Mouse (Mus musculus) midbrain, embryonic 15.5 days (tissue): ENCODE data around the gene Gm42688. TPM values are rescaled to one million over a fixed set of nuclear protein-coding genes. Genes with fewer than 3 reads are reported as not detected.
"Not testable (repeated sequence)": the region's sequence is repeated elsewhere in the genome, so short reads cannot be mapped to it uniquely, and the experiment has no call there.

Experiments
- ATAC-seq: fragments of 200-750 bp; cut with Nextera tagmentation; replicated peaks from 2 replicates; pipeline ENCODE4 v1.8.0; 2017; ENCODE audit warnings: moderate TSS enrichment
- H3K27ac ChIP-seq: fragments of 300-500 bp; sonication (generic); 2 replicates; pipeline ENCODE4 v1.5.1; 2015; ENCODE audit warnings: mild to moderate bottlenecking, inconsistent platforms
- H3K27me3 ChIP-seq: fragments of 300-500 bp; sonication (generic); replicated peaks from 2 replicates; pipeline ENCODE4 v1.6.1; 2015; ENCODE audit warnings: inconsistent platforms
- H3K36me3 ChIP-seq: fragments of 300-500 bp; sonication (generic); replicated peaks from 2 replicates; pipeline ENCODE4 v1.6.1; 2015; ENCODE audit warnings: inconsistent platforms
- H3K4me1 ChIP-seq: fragments of 300-500 bp; sonication (generic); 2 replicates; pipeline ENCODE4 v1.6.1; 2015; ENCODE audit warnings: inconsistent platforms
- H3K4me2 ChIP-seq: fragments of 300-500 bp; sonication (generic); 2 replicates; pipeline ENCODE4 v1.6.1; 2015; ENCODE audit warnings: inconsistent platforms, mild to moderate bottlenecking, moderate library complexity
- H3K4me3 ChIP-seq: fragments of 300-500 bp; sonication (generic); 2 replicates; pipeline ENCODE4 v1.5.1; 2015; ENCODE audit warnings: mild to moderate bottlenecking, inconsistent platforms
- H3K9ac ChIP-seq: fragments of 300-500 bp; sonication (generic); 2 replicates; pipeline ENCODE4 v1.6.1; 2015; ENCODE audit warnings: mild to moderate bottlenecking, inconsistent platforms
- H3K9me3 ChIP-seq: fragments of 300-500 bp; sonication (generic); 2 replicates; pipeline ENCODE4 v1.6.1; 2016; ENCODE audit warnings: inconsistent platforms
- WGBS: fragments of 180-500 bp; shearing (Covaris S2); methylation state at CpG from one replicate; pipeline ENCODE4 v1.1.7; 2015; ENCODE audit warnings: mixed read lengths; 5-methylcytosine and 5-hydroxymethylcytosine counted together
- microRNA counts: library from miRNA; unstranded; fragments of <30 nt; microRNA quantifications from one replicate; lab custom pipeline; 2016
- microRNA-seq: library from miRNA; unstranded; fragments of <30 nt; microRNA quantifications from one replicate; pipeline ENCODE4, GENCODE M21; 2016
- polyA plus RNA-seq: library from polyadenylated mRNA; unstranded; fragments of >200 nt; fragmentation: Nextera tagmentation; extraction: Ambion mirVana; gene quantifications from 2 replicates; pipeline ENCODE4 v1.2.1, GENCODE M21; 2015

The Gm42688 gene
- polyA plus RNA-seq, 1 experiment from 2014 or later, result 7.4 TPM

DNA sequence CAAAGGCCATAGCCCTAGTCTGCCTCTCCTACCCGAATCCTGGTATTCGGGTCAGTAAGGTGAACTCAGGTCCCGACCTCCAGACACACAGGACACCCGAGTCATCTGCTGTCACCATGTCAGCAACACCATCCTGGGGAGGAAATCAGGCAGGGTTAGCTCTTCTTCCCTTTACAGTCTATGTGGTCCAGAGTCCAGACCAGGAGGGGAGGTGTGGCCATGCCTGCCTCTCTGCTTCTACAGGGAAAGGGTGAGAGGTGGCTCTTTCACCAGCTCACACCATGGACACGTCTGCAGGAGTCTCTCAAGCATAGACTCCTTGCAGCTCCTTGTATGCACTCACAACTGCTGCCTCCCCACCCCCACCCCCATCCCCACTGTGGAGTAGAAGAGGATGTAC is 52.1 kb downstream of the Gm42688 start:
- Histone ChIP-seq H3K9me3 (no peaks in the 10 kb centered on the region), H3K27me3 (no peaks in the 10 kb centered on the region), H3K9ac (no peak overlapping the region), H3K4me2 (no peak overlapping the region), H3K27ac (no peak overlapping the region), H3K4me1 (peaks cover 24% of the 10 kb centered on the region), H3K4me3 (no peak overlapping the region), H3K36me3 (no peaks in the 10 kb centered on the region; the same call in 1 of the 2 replicates)
- WGBS, result 79% methylated on average over 5 of the region's 5 CpGs
- ATAC-seq, result no peak

DNA sequence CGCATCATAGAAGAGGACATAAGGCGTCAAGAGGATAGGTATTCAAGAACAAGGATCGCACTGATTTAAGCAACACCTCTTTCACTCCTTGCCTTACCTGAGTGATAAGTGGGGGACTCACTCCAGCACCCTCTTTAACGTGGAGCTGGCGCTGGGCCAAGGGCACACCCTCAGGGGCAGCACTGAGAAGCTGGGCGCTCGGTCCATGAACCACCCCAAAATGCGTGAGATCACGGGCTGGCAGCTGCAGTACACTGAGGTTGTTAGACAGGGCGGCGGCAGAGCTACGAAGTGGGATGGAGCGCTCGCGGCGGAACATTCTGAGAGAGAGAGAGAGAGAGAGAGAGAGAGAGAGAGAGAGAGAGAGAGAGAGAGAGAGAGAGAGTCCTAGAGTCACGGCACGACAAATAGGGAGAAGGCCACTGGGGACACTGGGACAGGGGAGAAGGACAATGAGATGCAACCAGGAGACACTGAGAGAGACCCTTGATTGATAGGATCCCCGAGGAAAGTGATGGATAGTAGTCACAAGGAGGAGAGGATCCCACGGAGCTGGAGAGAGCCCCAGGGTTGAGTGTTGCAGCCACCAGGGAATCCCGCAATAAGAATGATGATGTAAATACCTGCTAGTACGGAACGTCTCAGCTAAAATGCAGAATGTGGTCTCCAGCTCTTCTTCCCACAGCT is 54.3 kb downstream of the Gm42688 start:
- Histone ChIP-seq H3K36me3 (no peaks in the 10 kb centered on the region; the same call in 1 of the 2 replicates), H3K4me1 (peaks cover 24% of the 10 kb centered on the region), H3K9ac (peak overlapping the region; percentile 43), H3K9me3 (no peaks in the 10 kb centered on the region), H3K27me3 (peaks cover 9% of the 10 kb centered on the region), H3K4me2 (peak overlapping the region; percentile 66), H3K4me3 (peak overlapping the region; percentile 59), H3K27ac (peak overlapping the region; percentile 46; the same call in 1 of the 2 replicates)
- ATAC-seq, result peak; percentile 62
- WGBS, result 7% methylated on average over 23 of the region's 23 CpGs

DNA sequence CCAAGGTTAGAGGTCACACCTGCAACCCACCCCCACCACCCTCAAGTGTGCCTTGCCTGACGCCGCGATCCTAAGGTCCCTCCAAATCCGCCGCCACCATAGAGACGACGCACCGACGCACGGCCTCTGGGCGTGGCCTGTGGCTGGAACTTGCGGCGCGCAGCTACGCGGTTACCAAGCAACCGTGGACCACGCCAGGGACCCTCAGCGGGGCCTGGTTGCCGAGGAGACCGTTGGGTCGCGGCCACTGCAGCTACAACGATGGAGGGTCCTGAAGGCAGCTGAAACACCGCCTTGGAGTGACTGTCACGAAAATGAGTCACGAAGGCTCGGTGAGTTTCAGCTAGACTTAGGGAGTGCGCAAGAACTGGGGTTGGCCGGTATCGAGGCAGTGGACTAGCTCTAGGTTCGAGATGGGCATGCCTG is 54.9 kb downstream of the Gm42688 start, which contains the start of the genes Wdr54 and 1700003E16Rik:
TSS of gene Wdr54 (minus strand) at position 139 of the 426 bp plus-strand sequence.
TSS of gene 1700003E16Rik (plus strand) at position 146 of the 426 bp plus-strand sequence.
- peak; percentile 94 for ATAC-seq
- Histone ChIP-seq H3K4me1 (peaks cover 24% of the 10 kb centered on the region), H3K36me3 (no peaks in the 10 kb centered on the region; the same call in 1 of the 2 replicates), H3K27ac (peak within 1 kb of the TSS; percentile 46; the same call in 1 of the 2 replicates), H3K9ac (peak within 1 kb of the TSS; percentile 43), H3K27me3 (peaks cover 15% of the 10 kb centered on the region), H3K4me2 (peak within 1 kb of the TSS; percentile 66), H3K4me3 (peak within 1 kb of the TSS; percentile 59), H3K9me3 (no peaks in the 10 kb centered on the region)
- under 1% methylated on average over 32 of the region's 32 CpGs for WGBS

DNA sequence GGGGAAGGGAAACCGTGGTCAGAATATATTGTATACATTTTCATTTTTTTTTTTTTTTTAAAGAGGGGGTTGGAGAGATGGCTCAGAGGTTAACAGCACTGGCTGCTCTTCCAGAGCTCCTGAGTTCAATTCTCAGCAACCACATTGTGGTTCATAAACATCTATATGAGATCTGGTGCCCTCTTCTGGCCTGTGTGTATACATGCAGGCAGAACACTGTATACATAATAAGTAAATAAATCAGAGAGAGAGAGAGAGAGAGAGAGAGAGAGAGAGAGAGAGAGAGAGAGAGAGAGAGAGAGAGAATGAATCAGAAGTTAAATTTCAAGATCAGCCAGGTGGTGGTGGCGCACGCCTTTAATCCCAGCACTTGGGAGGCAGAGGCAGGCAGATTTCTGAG is 58.0 kb downstream of the Gm42688 start:
- H3K9me3 ChIP-seq, H3K27ac ChIP-seq, H3K36me3 ChIP-seq, H3K4me3 ChIP-seq, H3K4me2 ChIP-seq, H3K9ac ChIP-seq, ATAC-seq: not testable (repeated sequence)
- WGBS, result 40% methylated on average over 3 of the region's 3 CpGs
- H3K4me1 ChIP-seq, result peaks cover 34% of the 10 kb centered on the region
- peaks cover 32% of the 10 kb centered on the region for H3K27me3 ChIP-seq

MicroRNAs encoded within 50 kb of the gene (microRNA counts, 519-probe panel; counts per million panel counts)
- 1,813 counts per million, percentile 12 among the panel's probes with 10 or more counts for microRNA mmu-miR-3470a+mmu-miR-3470b (lab: Ali Mortazavi, UCI)

Small RNA genes lying within 50 kb of the gene (microRNA-seq; reads per million reads assigned to microRNA genes)
- gene Mir3470a, result not detected

Other genes with a start within 250 kb of the Gm42688 start
- gene Sema4f, start 161.8 kb upstream of the Gm42688 start, polyA plus RNA-seq, result 20.3 and 21.7 TPM in 2 replicates
- 0.22 TPM in 1 of 2 replicates, not detected in the other for gene M1ap, start 154.7 kb upstream of the Gm42688 start, polyA plus RNA-seq
- gene Dok1, start 68.1 kb upstream of the Gm42688 start, polyA plus RNA-seq, result 2.3 TPM in 2 replicates
- 6.8 and 7.6 TPM in 2 replicates for gene Loxl3, start 67.4 kb upstream of the Gm42688 start, polyA plus RNA-seq
- 182 and 198 TPM in 2 replicates for gene Aup1, start 47.1 kb upstream of the Gm42688 start, polyA plus RNA-seq
- 79.0 and 81.2 TPM in 2 replicates for gene Htra2, start 46.3 kb upstream of the Gm42688 start, polyA plus RNA-seq
- gene Dqx1, start 43.8 kb upstream of the Gm42688 start, polyA plus RNA-seq, result 0.51 and 0.75 TPM in 2 replicates
- gene Tlx2, start 31.3 kb upstream of the Gm42688 start, polyA plus RNA-seq, result not detected in 2 replicates
- gene Pcgf1, start 23.7 kb upstream of the Gm42688 start, polyA plus RNA-seq, result 56.3 and 56.8 TPM in 2 replicates
- gene Lbx2, start 15.2 kb upstream of the Gm42688 start, polyA plus RNA-seq, result 0.36 TPM in 1 of 2 replicates, not detected in the other
- 6.9 and 8.1 TPM in 2 replicates for gene Ccdc142, start within 50 bp of the Gm42688 start, polyA plus RNA-seq
- 102 and 105 TPM in 2 replicates for gene Mrpl53, start 7.4 kb downstream of the Gm42688 start, polyA plus RNA-seq
- gene Mogs, start 13.9 kb downstream of the Gm42688 start, polyA plus RNA-seq, result 24.7 and 27.0 TPM in 2 replicates
- gene Wbp1, start 19.9 kb downstream of the Gm42688 start, polyA plus RNA-seq, result 176 and 196 TPM in 2 replicates
- gene Ino80b, start 23.8 kb downstream of the Gm42688 start, polyA plus RNA-seq, result 13.6 and 15.1 TPM in 2 replicates
- 10.9 and 15.3 TPM in 2 replicates for gene Rtkn, start 33.8 kb downstream of the Gm42688 start, polyA plus RNA-seq
- gene Wdr54, start 54.8 kb downstream of the Gm42688 start, polyA plus RNA-seq, result 20.8 and 21.6 TPM in 2 replicates
- gene 1700003E16Rik, start 54.8 kb downstream of the Gm42688 start, polyA plus RNA-seq, result 9.5 and 12.0 TPM in 2 replicates
- gene Dctn1, start 64.3 kb downstream of the Gm42688 start, polyA plus RNA-seq, result 162 TPM in 2 replicates
- gene Slc4a5, start 118.2 kb downstream of the Gm42688 start, polyA plus RNA-seq, result 0.37 and 0.41 TPM in 2 replicates
- gene Mthfd2, start 224.3 kb downstream of the Gm42688 start, polyA plus RNA-seq, result 28.9 and 31.0 TPM in 2 replicates
- 22.8 and 23.4 TPM in 2 replicates for gene Mob1a, start 224.4 kb downstream of the Gm42688 start, polyA plus RNA-seq
- 44.0 and 54.3 TPM in 2 replicates for gene Bola3, start 247.5 kb downstream of the Gm42688 start, polyA plus RNA-seq